Mouse (Mus musculus) CH12.LX (cell line): ENCODE measurements around the gene Ift52. TPM values are rescaled to one million over a fixed set of nuclear protein-coding genes. Genes with fewer than 3 reads are reported as not detected.
A peak's percentile ranks its signal among the peaks of the same experiment; 100 is the strongest.

Experiments used
- DNase-seq: peaks from one replicate; pipeline ENCODE4 v3.0.0-alpha.2; 2013; ENCODE audit errors: extremely low read depth
- H3K27ac ChIP-seq: 2 replicates; pipeline ENCODE4 v1.5.1; 2012; ENCODE audit warnings: low read depth, mild to moderate bottlenecking, control low read depth, moderate library complexity; ENCODE audit not compliant: insufficient read depth
- H3K27me3 ChIP-seq: replicated peaks from 2 replicates; pipeline ENCODE3; 2012; ENCODE audit warnings: inconsistent platforms
- H3K36me3 ChIP-seq, 2 experiments: replicated peaks in 1 of 2; 2 replicates each; pipeline versions ENCODE3 to v1.6.1; 2012; ENCODE audit warnings: inconsistent platforms in 1 of 2, low read length in 1 of 2, mild to moderate bottlenecking in 1 of 2, mixed read lengths in 1 of 2, moderate library complexity in 1 of 2; ENCODE audit not compliant: control insufficient read depth in 1 of 2, insufficient read depth in 1 of 2
- H3K4me1 ChIP-seq, 2 experiments: 2 replicates each; pipeline ENCODE4 v1.6.1; 2012; ENCODE audit warnings: inconsistent platforms in 1 of 2, moderate library complexity in 1 of 2; ENCODE audit not compliant: insufficient read depth in 2 of 2, control insufficient read depth in 1 of 2
- H3K4me2 ChIP-seq: 2 replicates; pipeline ENCODE4 v1.6.1; 2012; ENCODE audit warnings: low read depth, mild to moderate bottlenecking, control low read depth; ENCODE audit not compliant: poor library complexity, insufficient read depth, severe bottlenecking
- H3K4me3 ChIP-seq, 3 experiments: fragments of 150-350 bp in 1 of 3; sonication (generic) in 1 of 3; replicated peaks in 1 of 3; 2 replicates each; pipeline versions ENCODE3 to v1.5.1; 2011 to 2012; ENCODE audit warnings: low read depth in 2 of 3, low read length in 2 of 3, mild to moderate bottlenecking in 2 of 3, moderate library complexity in 2 of 3, control low read depth in 1 of 3, improper control_type of control experiment in 1 of 3, inconsistent platforms in 1 of 3, mixed read lengths in 1 of 3; ENCODE audit not compliant: poor library complexity in 1 of 3
- H3K79me2 ChIP-seq: replicated peaks from 2 replicates; pipeline ENCODE4 v1.6.1; 2012; ENCODE audit warnings: mild to moderate bottlenecking, moderate library complexity; ENCODE audit not compliant: control insufficient read depth, poor library complexity, insufficient read depth, severe bottlenecking; ENCODE audit errors: extremely low read depth
- H3K9ac ChIP-seq: 2 replicates; pipeline ENCODE4 v1.6.1; 2012; ENCODE audit warnings: low read depth, mild to moderate bottlenecking, control low read depth, moderate library complexity; ENCODE audit not compliant: insufficient read depth
- H3K9me3 ChIP-seq: replicated peaks from 2 replicates; pipeline ENCODE3; 2012; ENCODE audit warnings: low read length, inconsistent platforms, mixed read lengths
- BHLHE40 ChIP-seq: IDR thresholded peaks from 2 replicates; pipeline ENCODE4 v1.6.1; 2011; ENCODE audit warnings: mild to moderate bottlenecking, low read depth, low read length, improper control_type of control experiment
- CHD1 ChIP-seq: IDR thresholded peaks from 2 replicates; pipeline ENCODE4 v1.6.1; 2012; ENCODE audit warnings: low read depth, low read length, improper control_type of control experiment, inconsistent platforms
- E2F4 ChIP-seq: IDR thresholded peaks from 2 replicates; pipeline ENCODE4 v1.6.1; 2011; ENCODE audit warnings: low read depth, low read length, improper control_type of control experiment; ENCODE audit not compliant: insufficient replicate concordance
- EP300 ChIP-seq: IDR thresholded peaks from 2 replicates; pipeline ENCODE4 v1.6.1; 2011; ENCODE audit warnings: low read length, improper control_type of control experiment
- GABPA ChIP-seq: IDR thresholded peaks from 2 replicates; pipeline ENCODE4 v1.6.1; 2012; ENCODE audit warnings: low read depth, low read length, improper control_type of control experiment, inconsistent platforms; ENCODE audit not compliant: insufficient replicate concordance
- IRF4 ChIP-seq: IDR thresholded peaks from 2 replicates; pipeline ENCODE4 v1.6.1; 2014; ENCODE audit warnings: low read depth, mild to moderate bottlenecking, inconsistent platforms, low read length, improper control_type of control experiment
- JUN ChIP-seq: IDR thresholded peaks from 2 replicates; pipeline ENCODE4 v1.6.1; 2011; ENCODE audit warnings: low read depth, mild to moderate bottlenecking, low read length, improper control_type of control experiment, moderate library complexity; ENCODE audit not compliant: insufficient read depth
- MAFK ChIP-seq: IDR thresholded peaks from 2 replicates; pipeline ENCODE4 v1.6.1; 2011; ENCODE audit warnings: low read length, improper control_type of control experiment; ENCODE audit not compliant: insufficient replicate concordance
- MAX ChIP-seq: IDR thresholded peaks from 2 replicates; pipeline ENCODE4 v1.6.1; 2011; ENCODE audit warnings: low read length, improper control_type of control experiment
- MXI1 ChIP-seq: IDR thresholded peaks from 2 replicates; pipeline ENCODE4 v1.6.1; 2011; ENCODE audit warnings: mild to moderate bottlenecking, low read depth, low read length, improper control_type of control experiment
- MYC ChIP-seq: IDR thresholded peaks from 2 replicates; pipeline ENCODE4 v1.6.1; 2011; ENCODE audit warnings: low read depth, mild to moderate bottlenecking, improper control_type of control experiment, low read length
- NELFE ChIP-seq: IDR thresholded peaks from 2 replicates; pipeline ENCODE4 v1.6.1; 2011; ENCODE audit warnings: low read depth, low read length, improper control_type of control experiment
- NRF1 ChIP-seq: IDR thresholded peaks from 2 replicates; pipeline ENCODE4 v1.6.1; 2014; ENCODE audit warnings: low read depth, mild to moderate bottlenecking, inconsistent platforms, low read length, improper control_type of control experiment, moderate library complexity
- POLR2A ChIP-seq: IDR thresholded peaks from 2 replicates; pipeline ENCODE4 v1.6.1; 2011; ENCODE audit warnings: low read depth, mild to moderate bottlenecking, improper control_type of control experiment, low read length
- POLR2AphosphoS2 ChIP-seq: IDR thresholded peaks from 2 replicates; pipeline ENCODE4 v1.6.1; 2011; ENCODE audit warnings: low read depth, low read length, improper control_type of control experiment
- ZKSCAN1 ChIP-seq: IDR thresholded peaks from 2 replicates; pipeline ENCODE4 v1.6.1; 2012; ENCODE audit warnings: low read depth, inconsistent platforms, low read length, improper control_type of control experiment, borderline replicate concordance
- ZNF384 ChIP-seq: IDR thresholded peaks from 2 replicates; pipeline ENCODE4 v1.6.1; 2012; ENCODE audit warnings: low read depth, low read length, improper control_type of control experiment, inconsistent platforms
- dilution Hi-C: fragments of 300-500 bp; cut with MboI; formaldehyde crosslinking; loops from 2 replicates; pipeline ENCODE4 v1.14.3; 2020; ENCODE audit warnings: low sequenced_read_pairs; ENCODE audit not compliant: extremely low pct_unique_long_range_greater_than_20kb, extremely low pct_ligation_motif_present
- in situ Hi-C: fragments of 300-500 bp; cut with MboI; formaldehyde crosslinking; loops from 3 replicates; pipeline ENCODE4 v1.14.3; 2019; ENCODE audit warnings: low sequenced_read_pairs, low pct_ligation_motif_present, low pct_unique_long_range_greater_than_20kb, mixed read lengths
- polyA plus RNA-seq: library from polyadenylated mRNA; unstranded; fragments of >175 nt; gene quantifications from 2 replicates; pipeline ENCODE4 v1.2.1, GENCODE M21; 2012; ENCODE audit warnings: low read depth; ENCODE audit not compliant: insufficient read length
- total RNA-seq, 2 experiments: library from RNA; depleted of rRNA; stranded (reverse); fragments of 300-350 nt in 1 of 2; fragments of >200 nt in 1 of 2; gene quantifications; 2 replicates each; pipeline ENCODE4 v1.2.3; 2012 to 2014

The Ift52 gene
- total and polyA plus RNA-seq, 3 experiments: 13.0 to 33.6 (median 14.4) TPM

GRCm38 (mm10) chr2:162985923-162986322 lies 31.2 kb upstream of the Ift52 start:
- DNase-seq: no peak
- dilution Hi-C loops (no loop called here), in situ Hi-C loops (no loop called here)
- H3K4me3 ChIP-seq: no peak overlapping the region
- no peaks in the 10 kb centered on the region for H3K79me2 ChIP-seq
- peaks cover 3% of the 10 kb centered on the region for H3K9me3 ChIP-seq
- H3K4me2 ChIP-seq: no peak overlapping the region
- peaks cover 0 to 3% of the 10 kb centered on the region in 2 experiments; a peak in 1 of 4 replicates for H3K4me1 ChIP-seq
- peaks cover 78% of the 10 kb centered on the region for H3K27me3 ChIP-seq
- no peaks in the 10 kb centered on the region for H3K36me3 ChIP-seq
- H3K9ac ChIP-seq: no peak overlapping the region
- TF ChIP-seq EP300 (no peak), ZNF384 (0 out of 2 replicates have a peak, but pooled peaks have one; percentile 23)
- TF ChIP-seq, all 38 proteins: peak for 1
- H3K27ac ChIP-seq: no peak overlapping the region

DNA sequence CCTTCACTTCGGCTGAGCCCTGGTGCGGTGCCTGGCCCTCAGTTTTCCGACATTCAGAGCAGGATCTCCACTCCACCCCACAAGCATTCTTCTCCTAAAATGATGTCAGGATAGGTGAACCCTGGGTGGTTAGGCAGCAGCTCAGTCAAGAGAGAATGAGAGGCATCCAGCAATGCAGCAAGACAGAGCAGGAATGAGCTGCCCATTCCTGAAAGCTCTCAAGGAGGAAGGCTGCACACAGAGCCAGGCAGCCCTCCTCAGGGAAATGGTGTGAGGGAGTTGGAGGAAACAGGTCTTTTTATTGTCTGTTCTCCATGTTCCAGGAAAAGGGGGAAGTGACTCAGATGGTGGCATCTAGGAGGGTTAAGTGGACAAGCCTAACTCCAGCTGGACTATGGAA lies 30.4 kb upstream of the Ift52 start:
- dilution Hi-C loops: no loop called here
- DNase-seq: no peak
- TF ChIP-seq MYC (no peak), BHLHE40 (no peak), NRF1 (no peak)
- TF ChIP-seq, all 38 proteins: peak for 0
- no peak overlapping the region for H3K9ac ChIP-seq
- H3K36me3 ChIP-seq: no peaks in the 10 kb centered on the region
- no peak overlapping the region for H3K4me2 ChIP-seq
- no peak overlapping the region for H3K27ac ChIP-seq
- peaks cover 80% of the 10 kb centered on the region for H3K27me3 ChIP-seq
- in situ Hi-C loops: no loop called here
- H3K4me3 ChIP-seq: no peak overlapping the region
- H3K79me2 ChIP-seq: no peaks in the 10 kb centered on the region
- H3K4me1 ChIP-seq: peaks cover 0 to 3% of the 10 kb centered on the region in 2 experiments; a peak in 1 of 4 replicates
- H3K9me3 ChIP-seq: peaks cover 3% of the 10 kb centered on the region

- dilution Hi-C loops: no loop called here
- no peak within 1 kb of the TSS for H3K27ac ChIP-seq
- H3K4me2 ChIP-seq: peak within 1 kb of the TSS; percentile 77; the same call in 1 of the 2 replicates
Observed at GRCm38 (mm10) chr2:162987218-162987617, 29.9 kb upstream of the Ift52 start, which contains the start of gene Sgk2. Gene Sgk2 (plus strand): TSS chr2:162987330.

More at GRCm38 (mm10) chr2:162987218-162987617, 29.9 kb upstream of the Ift52 start, which contains the start of gene Sgk2:
- Histone ChIP-seq H3K4me1 (peaks cover 0 to 3% of the 10 kb centered on the region in 2 experiments; a peak in 1 of 4 replicates), H3K4me3 (no peak within 1 kb of the TSS), H3K36me3 (no peaks in the 10 kb centered on the region), H3K79me2 (no peaks in the 10 kb centered on the region), H3K9ac (no peak within 1 kb of the TSS), H3K27me3 (peaks cover 82% of the 10 kb centered on the region), H3K9me3 (peaks cover 3% of the 10 kb centered on the region)
- in situ Hi-C loops: no loop called here
- TF ChIP-seq IRF4 (no peak), CHD1 (no peak), MXI1 (no peak), POLR2A (no peak), MAX (no peak), POLR2AphosphoS2 (no peak), MAFK (no peak), NELFE (no peak), JUN (no peak), ZKSCAN1 (no peak), GABPA (no peak), E2F4 (no peak)
- DNase-seq: no peak
